Mouse (Mus musculus) kidney, embryonic 14.5 days (tissue): ENCODE results near the gene Slc15a3. TPM values are rescaled to one million over a fixed set of nuclear protein-coding genes. Genes with fewer than 3 reads are reported as not detected.

Experiments used
- ATAC-seq: fragments of 200-750 bp; cut with Nextera tagmentation; 2 replicates; pipeline ENCODE4 v1.8.0; 2017; ENCODE audit warnings: moderate number of reproducible peaks, mild to moderate bottlenecking, moderate TSS enrichment, moderate library complexity; ENCODE audit not compliant: low FRiP score, low TSS enrichment
- H3K27ac ChIP-seq: fragments of 300-500 bp; sonication (generic); 2 replicates; pipeline ENCODE4 v1.5.1; 2014; ENCODE audit warnings: low read depth, mild to moderate bottlenecking, low read length, moderate library complexity, mixed read lengths
- H3K27me3 ChIP-seq: fragments of 300-500 bp; sonication (generic); 2 replicates; pipeline ENCODE4 v1.6.1; 2014; ENCODE audit warnings: mild to moderate bottlenecking, low read length; ENCODE audit not compliant: control insufficient read depth, insufficient read depth
- H3K36me3 ChIP-seq: fragments of 300-500 bp; sonication (generic); 2 replicates; pipeline ENCODE4 v1.6.1; 2014; ENCODE audit warnings: low read length, mixed read lengths; ENCODE audit not compliant: control insufficient read depth, insufficient read depth
- H3K4me1 ChIP-seq: fragments of 300-500 bp; sonication (generic); 2 replicates; pipeline ENCODE4 v1.6.1; 2014; ENCODE audit warnings: low read length, mixed read lengths; ENCODE audit not compliant: control insufficient read depth, insufficient read depth
- H3K4me2 ChIP-seq: fragments of 300-500 bp; sonication (generic); replicated peaks from 2 replicates; pipeline ENCODE4 v1.6.1; 2014; ENCODE audit warnings: low read depth, mild to moderate bottlenecking, low read length
- H3K4me3 ChIP-seq: fragments of 300-500 bp; sonication (generic); 2 replicates; pipeline ENCODE4 v1.5.1; 2014; ENCODE audit warnings: mild to moderate bottlenecking, low read length
- H3K9ac ChIP-seq: fragments of 300-500 bp; sonication (generic); 2 replicates; pipeline ENCODE4 v1.6.1; 2014; ENCODE audit warnings: low read depth, mild to moderate bottlenecking, low read length, moderate library complexity
- H3K9me3 ChIP-seq: fragments of 300-500 bp; sonication (generic); 2 replicates; pipeline ENCODE4 v1.6.1; 2016; ENCODE audit warnings: low read length; ENCODE audit not compliant: control insufficient read depth
- WGBS: fragments of 180-500 bp; shearing (Covaris S2); extraction: QIAGEN DNeasy Blood & Tissue Kit; methylation state at CpG from one replicate; pipeline ENCODE4 v1.1.7; 2014; 5-methylcytosine and 5-hydroxymethylcytosine counted together
- polyA plus RNA-seq: library from polyadenylated mRNA; unstranded; fragments of >200 nt; fragmentation: Nextera tagmentation; extraction: Ambion mirVana; gene quantifications from 2 replicates; pipeline ENCODE4 v1.2.1, GENCODE M21; 2014

Gene Slc15a3
- polyA plus RNA-seq, 1 experiment from 2014 or later, result 0.69 TPM

DNA sequence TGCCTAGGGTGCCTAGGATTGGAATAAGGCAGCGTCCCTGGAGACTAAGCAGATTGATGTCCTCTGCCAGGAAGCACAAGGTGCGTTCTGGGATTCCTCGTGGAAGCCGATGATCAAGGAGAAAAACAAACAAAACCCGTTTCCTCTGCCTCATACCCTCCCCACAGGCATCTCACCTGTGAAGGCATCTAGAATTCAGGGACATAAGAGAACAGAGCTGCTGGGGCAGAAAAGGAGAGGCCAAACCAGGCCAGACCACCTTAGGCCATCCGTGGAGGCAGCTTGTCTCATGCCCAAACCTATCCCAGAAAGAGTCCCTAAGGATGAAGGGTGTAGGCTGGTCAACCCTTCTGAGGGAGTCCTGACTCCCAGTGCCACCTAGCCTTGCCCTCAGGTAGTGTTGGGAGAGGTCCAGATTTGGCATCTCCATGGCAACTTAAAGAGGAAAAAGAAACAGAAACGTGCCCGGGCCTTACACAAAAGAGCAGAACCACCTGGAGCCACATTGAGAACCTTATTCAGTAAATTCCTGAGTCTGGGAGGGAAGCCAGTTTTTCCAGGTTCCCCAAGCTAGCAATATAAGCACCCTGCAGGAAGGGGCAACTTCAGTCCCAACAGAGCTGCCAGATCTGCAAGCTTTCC lies 30.5 kb downstream of the Slc15a3 start, which contains the start of gene Tmem132a:
Gene Tmem132a (minus strand): TSS at position 55 of the 642 bp plus-strand sequence.
- WGBS, result 5% methylated on average over 8 of the region's 8 CpGs
- no peaks in the 10 kb centered on the region for H3K9me3 ChIP-seq
- peak within 1 kb of the TSS; percentile 88 for H3K27ac ChIP-seq
- ATAC-seq, result peak; percentile 5; the same call in 1 of the 2 replicates
- peak within 1 kb of the TSS; percentile 77 for H3K4me2 ChIP-seq
- no peaks in the 10 kb centered on the region for H3K27me3 ChIP-seq
- peak within 1 kb of the TSS; percentile 92 for H3K9ac ChIP-seq
- H3K4me1 ChIP-seq, result peaks cover 20% of the 10 kb centered on the region
- peak within 1 kb of the TSS; percentile 82 for H3K4me3 ChIP-seq
- peaks cover 51% of the 10 kb centered on the region for H3K36me3 ChIP-seq

GRCm38 (mm10) chr19:10870676-10871075 lies 31.1 kb downstream of the Slc15a3 start:
- WGBS, result 97% methylated on average over 3 of the region's 3 CpGs
- Histone ChIP-seq H3K4me2 (no peak overlapping the region), H3K4me1 (peaks cover 20% of the 10 kb centered on the region), H3K9me3 (no peaks in the 10 kb centered on the region), H3K27ac (peak overlapping the region; percentile 37; the same call in 1 of the 2 replicates), H3K9ac (no peak overlapping the region; the same call in 1 of the 2 replicates), H3K4me3 (no peak overlapping the region), H3K27me3 (no peaks in the 10 kb centered on the region), H3K36me3 (peaks cover 44% of the 10 kb centered on the region)
- ATAC-seq, result no peak

GRCm38 (mm10) chr19:10871328-10871961 lies 31.9 kb downstream of the Slc15a3 start:
- Histone ChIP-seq H3K27ac (peak overlapping the region; percentile 42; the same call in 1 of the 2 replicates), H3K9me3 (no peaks in the 10 kb centered on the region), H3K4me3 (no peak overlapping the region), H3K4me2 (no peak overlapping the region), H3K27me3 (no peaks in the 10 kb centered on the region), H3K4me1 (peaks cover 20% of the 10 kb centered on the region), H3K36me3 (peaks cover 39% of the 10 kb centered on the region), H3K9ac (0 out of 2 replicates have a peak overlapping the region, but pooled peaks have one; percentile 28)
- peak; percentile 7; the same call in 1 of the 2 replicates for ATAC-seq
- 73% methylated on average over 14 of the region's 14 CpGs for WGBS

DNA sequence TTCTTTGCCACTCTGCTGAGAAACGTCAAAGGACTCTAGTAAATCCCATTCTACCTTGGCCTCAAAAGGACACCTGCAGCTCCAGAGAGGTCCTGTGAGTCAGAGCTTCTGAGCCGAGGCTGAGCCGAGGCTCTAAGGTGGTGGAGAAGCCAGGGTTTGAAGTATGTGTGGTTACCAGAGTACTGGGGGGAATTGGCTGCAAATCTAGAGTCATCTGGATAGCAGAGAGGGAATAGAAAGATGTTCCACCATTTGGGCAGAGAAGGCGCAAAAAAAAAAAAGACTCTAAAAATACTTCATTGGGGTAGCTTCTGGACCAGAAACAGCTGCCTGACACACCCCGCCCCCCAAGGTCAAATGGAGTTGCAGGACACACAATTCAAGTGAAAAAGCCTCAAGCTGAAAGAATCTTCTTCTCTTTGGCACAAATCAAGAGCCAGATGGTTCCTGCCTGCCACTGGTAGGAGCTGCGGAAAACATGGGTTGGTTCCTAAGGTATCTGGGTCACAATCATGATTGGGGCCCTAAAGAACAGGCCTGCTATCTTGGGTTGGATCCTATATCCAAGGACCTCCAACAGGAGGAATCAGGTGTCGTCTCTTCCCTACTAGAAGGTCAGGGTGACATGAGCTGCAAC lies 38.8 kb downstream of the Slc15a3 start:
- H3K27me3 ChIP-seq, result no peaks in the 10 kb centered on the region
- WGBS, result 85% methylated on average over 7 of the region's 7 CpGs
- H3K9me3 ChIP-seq, result no peaks in the 10 kb centered on the region
- H3K4me2 ChIP-seq, result no peak overlapping the region
- H3K36me3 ChIP-seq, result peaks cover 18% of the 10 kb centered on the region
- H3K4me3 ChIP-seq, result no peak overlapping the region
- peaks cover 10% of the 10 kb centered on the region for H3K4me1 ChIP-seq
- ATAC-seq, result no peak
- H3K27ac ChIP-seq, result no peak overlapping the region
- no peak overlapping the region for H3K9ac ChIP-seq

DNA sequence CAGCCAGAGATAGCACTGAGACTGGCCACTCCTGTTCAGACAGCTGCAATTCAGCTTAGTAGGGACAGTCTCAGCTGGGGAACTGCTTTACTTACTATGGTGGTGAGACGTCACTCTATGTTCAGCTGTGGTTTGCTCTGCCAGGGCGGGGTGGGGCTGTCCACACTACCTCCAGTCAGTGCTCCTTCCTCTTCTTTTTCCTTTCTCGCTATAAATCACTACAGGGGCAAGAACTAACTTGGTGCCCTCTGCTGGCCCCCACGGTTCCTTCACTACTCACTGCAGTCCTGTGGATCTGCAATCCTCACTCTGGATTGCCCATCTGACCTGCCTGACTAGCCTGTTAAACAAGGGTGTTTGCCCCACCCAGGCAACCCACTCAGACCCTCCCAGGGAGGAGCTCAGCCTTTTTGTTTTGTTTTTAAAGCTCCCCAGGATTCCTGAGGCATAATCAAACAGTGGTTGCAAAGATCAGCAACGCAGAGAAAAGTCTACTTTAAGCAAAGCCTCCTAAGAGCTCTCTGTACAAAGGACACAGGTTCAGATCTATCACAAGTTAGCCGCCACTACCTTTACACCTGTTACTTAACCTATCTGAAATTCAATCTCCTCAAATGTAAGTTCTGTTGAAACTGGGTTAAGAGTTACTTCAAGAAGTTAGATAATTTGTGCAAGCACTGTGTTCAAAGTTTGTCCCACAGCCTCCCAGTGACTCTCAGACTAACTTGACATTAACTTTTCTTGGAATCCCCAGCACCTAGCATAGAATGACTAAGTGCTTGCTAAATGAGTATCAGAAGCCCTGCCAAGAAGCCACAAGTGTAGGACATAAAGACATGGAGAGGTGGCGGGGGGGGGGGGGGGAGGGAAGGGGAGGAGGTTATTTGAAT lies 40.8 kb downstream of the Slc15a3 start:
- WGBS, result 43% methylated on average over 7 of the region's 7 CpGs

DNA sequence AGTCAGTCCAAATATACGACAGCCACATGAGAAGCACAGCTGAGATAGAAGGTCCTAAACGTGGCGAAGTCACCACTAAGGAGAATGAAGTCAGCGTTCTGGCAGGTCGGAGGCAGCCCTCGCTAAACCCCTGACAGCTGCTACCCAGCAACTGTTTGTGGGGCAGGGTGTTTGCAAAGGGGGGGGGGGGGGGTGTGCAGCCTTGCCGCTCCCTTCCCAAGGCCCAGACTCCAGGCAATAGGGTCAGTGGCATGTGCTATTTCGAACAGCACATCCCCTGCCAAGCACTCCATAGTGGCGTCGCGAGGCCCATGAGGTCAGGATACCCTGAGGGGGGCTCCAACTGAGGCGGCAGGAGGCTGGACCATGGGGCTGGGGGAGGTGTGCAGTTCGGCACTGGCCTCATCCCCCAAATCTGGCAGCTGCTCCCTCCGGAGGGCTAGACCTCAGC lies 41.5 kb downstream of the Slc15a3 start:
- Histone ChIP-seq H3K4me2 (peak overlapping the region; percentile 94), H3K27me3 (no peaks in the 10 kb centered on the region), H3K9me3 (peaks cover 5% of the 10 kb centered on the region; the same call in 1 of the 2 replicates), H3K9ac (peak overlapping the region; percentile 68), H3K36me3 (peaks cover 6% of the 10 kb centered on the region; the same call in 1 of the 2 replicates), H3K4me3 (peak overlapping the region; percentile 64), H3K27ac (peak overlapping the region; percentile 84; the same call in 1 of the 2 replicates), H3K4me1 (peaks cover 10% of the 10 kb centered on the region)
- no peak; the same call in 1 of the 2 replicates for ATAC-seq
- 1% methylated on average over 14 of the region's 14 CpGs for WGBS

More for the DNA sequence above, 40.8 kb downstream of the Slc15a3 start:
- H3K27me3 ChIP-seq, result no peaks in the 10 kb centered on the region
- peak overlapping the region; percentile 94 for H3K4me2 ChIP-seq
- H3K36me3 ChIP-seq, result peaks cover 6% of the 10 kb centered on the region; the same call in 1 of the 2 replicates
- peak overlapping the region; percentile 68; the same call in 1 of the 2 replicates for H3K9ac ChIP-seq
- H3K4me3 ChIP-seq, result peak overlapping the region; percentile 64
- H3K9me3 ChIP-seq, result peaks cover 4% of the 10 kb centered on the region; the same call in 1 of the 2 replicates
- H3K4me1 ChIP-seq, result peaks cover 10% of the 10 kb centered on the region
- ATAC-seq, result no peak
- H3K27ac ChIP-seq, result no peak overlapping the region

DNA sequence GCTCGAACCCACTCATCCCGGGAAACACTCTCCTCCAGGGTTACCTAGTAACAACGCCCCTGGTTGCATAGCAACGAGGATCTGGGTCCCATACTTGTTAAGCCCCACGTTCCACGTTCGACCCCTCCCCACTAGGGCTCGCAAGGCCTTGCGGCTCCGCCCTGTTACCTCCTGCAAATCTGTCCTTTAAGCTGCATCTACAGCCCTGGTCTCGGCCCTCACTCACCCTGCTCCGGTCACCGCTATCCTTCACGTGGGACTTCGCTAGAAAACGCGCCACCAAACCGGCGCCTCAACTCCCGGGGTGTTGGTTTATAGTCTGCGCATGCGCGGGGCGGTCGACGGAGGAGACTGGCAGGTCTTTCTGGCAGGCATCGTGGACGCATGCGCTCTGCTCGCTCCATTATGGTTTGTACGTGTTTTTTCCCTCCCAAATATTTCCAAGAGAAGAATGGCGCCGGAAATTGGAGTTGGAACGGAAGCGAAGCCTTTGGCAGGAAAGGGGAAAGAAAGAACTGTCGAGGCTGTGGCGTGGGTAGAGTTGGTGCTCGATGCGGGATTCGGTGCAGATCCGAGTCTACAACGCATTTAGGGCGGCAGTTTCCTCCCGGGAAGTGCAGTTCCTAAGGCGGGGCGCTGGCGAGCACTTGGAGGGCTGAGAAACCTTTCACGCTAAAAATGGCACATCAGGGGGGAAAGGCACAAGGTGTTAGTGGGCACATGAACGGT lies 42.1 kb downstream of the Slc15a3 start, which contains the start of gene Tmem109:
Gene Tmem109 (minus strand): TSS at position 576 of the 729 bp plus-strand sequence.
- Histone ChIP-seq H3K27me3 (no peaks in the 10 kb centered on the region), H3K4me3 (peak within 1 kb of the TSS; percentile 64), H3K4me1 (peaks cover 10% of the 10 kb centered on the region), H3K27ac (peak within 1 kb of the TSS; percentile 84), H3K9me3 (peaks cover 6% of the 10 kb centered on the region; the same call in 1 of the 2 replicates), H3K4me2 (peak within 1 kb of the TSS; percentile 94), H3K9ac (peak within 1 kb of the TSS; percentile 68), H3K36me3 (peaks cover 6% of the 10 kb centered on the region; the same call in 1 of the 2 replicates)
- ATAC-seq, result peak; percentile 92
- WGBS, result under 1% methylated on average over 49 of the region's 49 CpGs
